Mouse (Mus musculus): ENCODE data around the gene Prr15l.

Prr15l gene

DNA sequence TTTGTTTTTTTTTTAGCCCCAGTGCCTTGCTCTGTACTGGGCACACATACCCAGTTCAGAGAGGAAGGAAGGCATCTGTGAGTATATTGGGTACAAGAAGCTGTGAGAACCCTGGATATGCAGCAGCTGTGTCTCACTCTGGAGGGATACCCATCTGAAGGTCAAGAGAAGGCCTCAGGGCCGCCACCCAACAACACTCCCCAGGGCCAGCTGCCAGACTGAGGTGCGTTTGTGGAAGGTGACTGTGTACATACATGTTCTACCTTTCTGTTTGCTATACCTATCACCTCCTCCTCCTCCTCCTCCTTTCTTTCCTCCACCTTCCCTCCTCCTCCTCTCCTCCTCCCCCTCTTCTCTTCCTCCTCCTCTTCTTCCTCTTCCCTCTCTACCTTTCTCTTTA is at the start of gene Prr15l:
TSS of gene Prr15l (plus strand) at position 17 of the 400 bp plus-strand sequence.
- DNase-seq (ENCODE audit: low spot score in 2 of 2): no peak

DNA sequence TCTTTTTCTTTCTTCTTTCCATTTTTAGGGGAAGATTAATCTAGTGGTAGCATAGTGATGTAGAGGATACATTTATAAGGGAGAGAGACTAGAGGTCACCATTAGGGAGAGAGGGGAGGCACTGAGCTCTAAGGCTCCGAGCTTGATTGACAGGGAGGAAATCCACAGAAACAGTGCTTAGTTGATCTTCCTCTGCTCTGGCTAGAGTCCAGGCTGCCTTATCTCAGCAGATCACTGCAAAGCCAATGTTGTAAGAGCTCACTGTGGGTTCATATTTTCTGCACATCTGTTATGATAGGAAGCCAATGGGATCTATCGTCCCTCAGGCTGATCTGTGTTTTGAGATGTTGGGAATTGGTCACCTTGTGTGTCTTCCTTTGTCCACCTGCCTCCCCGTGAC is 49.2 kb upstream of the Prr15l start:
- no peak for DNase-seq (ENCODE audit: low spot score in 2 of 2)

DNA sequence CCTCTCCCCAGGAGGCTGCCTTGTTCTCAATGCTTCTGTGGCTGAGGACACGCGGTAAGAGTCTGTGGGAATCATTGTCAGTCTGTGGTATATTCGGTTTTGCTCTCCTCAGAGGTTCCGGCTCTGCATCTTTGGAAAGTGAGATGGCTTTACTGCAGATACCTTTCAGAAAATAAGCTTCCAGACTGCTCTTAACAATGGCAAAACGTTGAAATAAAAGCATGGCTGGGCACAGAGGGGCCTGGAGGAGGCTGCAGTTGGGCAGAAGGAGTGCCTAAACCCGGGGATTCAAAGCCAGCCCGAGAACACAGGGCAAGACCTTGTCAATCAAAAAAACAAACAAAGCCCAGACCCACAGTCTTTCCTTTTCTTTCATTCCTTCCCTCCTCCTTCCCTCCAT is 48.5 kb upstream of the Prr15l start:
- DNase-seq (ENCODE audit: low spot score in 2 of 2): no peak

- DNase-seq (ENCODE audit: low spot score in 2 of 2): no peak
These were observed 47.6 kb upstream of the Prr15l start for GRCm38 (mm10) chr11:96880296-96880695.

DNA sequence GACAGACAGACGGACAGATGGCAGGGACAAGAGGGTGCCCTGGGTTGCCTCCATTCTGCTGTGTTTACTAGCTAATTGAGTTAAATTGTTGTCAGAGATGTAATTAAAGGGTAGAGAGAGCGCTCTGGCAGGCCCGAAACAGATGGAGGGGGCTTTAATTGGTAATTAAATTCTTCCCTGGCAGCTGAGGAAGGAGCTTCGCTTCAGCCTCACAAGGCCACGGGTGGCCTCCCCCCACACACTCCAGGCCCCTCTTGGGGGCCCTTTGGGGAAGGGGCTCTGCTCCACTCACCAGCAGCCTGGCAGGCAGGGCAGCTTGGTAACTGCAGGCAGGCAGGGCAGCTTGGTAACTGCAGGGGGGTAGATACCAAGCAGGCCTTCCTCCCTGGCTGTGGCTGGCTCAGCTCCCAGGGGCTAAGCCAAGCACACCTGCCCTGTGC is 42.0 kb upstream of the Prr15l start:
- DNase-seq (ENCODE audit: low spot score in 2 of 2): no peak

DNA sequence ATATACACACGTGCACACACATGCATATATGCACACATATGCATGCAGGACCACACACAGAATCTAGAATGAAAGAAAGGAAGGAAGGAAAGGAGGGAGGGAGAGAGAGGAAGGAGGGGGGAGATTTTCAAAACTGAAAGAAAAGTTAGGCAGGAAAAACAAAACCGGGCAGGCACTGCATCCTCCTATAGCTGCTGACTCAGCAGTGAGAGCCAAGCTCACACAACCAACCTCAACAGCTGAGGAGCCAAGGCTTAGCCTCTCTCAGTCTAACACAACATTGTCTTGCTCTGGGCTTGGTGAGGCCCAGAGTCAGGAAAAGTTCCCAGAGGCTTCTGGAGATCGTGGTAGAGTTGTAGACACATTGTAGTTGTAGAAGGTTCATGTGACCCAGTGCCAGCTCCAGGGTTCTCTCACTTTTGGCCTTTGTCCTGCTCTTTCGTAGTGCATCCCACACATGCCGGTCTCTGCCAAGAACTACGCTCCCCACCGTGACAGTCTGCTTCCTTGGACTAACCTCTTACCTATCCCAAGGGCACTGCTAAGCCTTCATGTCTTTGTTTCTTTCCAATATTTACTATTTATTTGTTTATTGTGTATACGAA is 40.9 kb upstream of the Prr15l start:
- DNase-seq (ENCODE audit: low spot score in 2 of 2): no peak

GRCm38 (mm10) chr11:96891784-96892527 is 35.9 kb upstream of the Prr15l start:
- no peak for DNase-seq (ENCODE audit: low spot score in 2 of 2)

GRCm38 (mm10) chr11:96893203-96893842 is 34.6 kb upstream of the Prr15l start:
- DNase-seq (ENCODE audit: low spot score in 2 of 2): no peak

- DNase-seq (ENCODE audit: low spot score in 2 of 2): no peak
These were observed 32.0 kb upstream of the Prr15l start for GRCm38 (mm10) chr11:96895886-96896285.

DNA sequence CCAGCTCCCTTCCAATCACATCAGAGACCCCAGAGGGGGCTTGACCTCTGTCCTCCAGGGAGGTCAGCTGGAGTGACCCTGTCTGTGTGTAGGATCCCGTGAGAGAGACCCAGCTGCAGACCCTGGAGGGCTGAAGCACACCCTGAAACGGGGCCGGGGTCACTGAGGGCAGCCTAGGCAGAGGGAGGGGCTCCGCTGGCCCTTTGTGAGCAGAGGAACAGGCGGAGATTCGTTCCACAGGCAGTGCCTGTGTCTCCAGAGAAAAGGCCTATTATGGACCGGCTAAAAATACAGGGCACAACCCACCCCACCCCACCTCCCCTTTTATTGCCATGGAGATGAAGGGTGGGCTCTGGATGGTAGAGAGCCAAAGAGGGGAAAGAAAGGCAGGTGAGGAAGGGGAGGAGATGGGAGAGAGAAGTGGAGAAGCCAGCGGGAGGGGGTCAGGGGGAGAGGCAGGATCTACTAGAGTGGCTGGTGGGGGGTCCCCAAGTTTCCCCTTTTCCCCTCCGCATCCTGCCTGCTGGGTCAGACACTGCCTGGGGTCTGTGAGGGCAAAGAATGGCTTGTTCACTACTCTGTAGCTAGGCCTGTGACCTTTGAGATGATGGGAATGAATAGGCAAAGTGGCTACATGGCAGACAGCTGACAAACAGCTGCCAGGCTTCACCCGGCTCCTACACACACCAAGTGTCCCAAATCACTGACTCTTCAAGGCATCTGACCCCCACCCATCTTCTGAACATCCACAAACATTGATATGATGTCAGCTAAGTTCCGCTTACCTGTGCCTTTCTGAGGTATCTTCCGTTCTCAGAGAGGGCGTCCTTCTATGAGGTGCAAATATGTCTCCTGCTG is 28.2 kb upstream of the Prr15l start:
- no peak for DNase-seq (ENCODE audit: low spot score in 2 of 2)

- no peak for DNase-seq (ENCODE audit: low spot score in 2 of 2)
These were observed 26.6 kb upstream of the Prr15l start for GRCm38 (mm10) chr11:96901332-96901731.

- DNase-seq (ENCODE audit: low spot score in 2 of 2): no peak
These were observed 25.0 kb upstream of the Prr15l start for GRCm38 (mm10) chr11:96902639-96903635.

DNA sequence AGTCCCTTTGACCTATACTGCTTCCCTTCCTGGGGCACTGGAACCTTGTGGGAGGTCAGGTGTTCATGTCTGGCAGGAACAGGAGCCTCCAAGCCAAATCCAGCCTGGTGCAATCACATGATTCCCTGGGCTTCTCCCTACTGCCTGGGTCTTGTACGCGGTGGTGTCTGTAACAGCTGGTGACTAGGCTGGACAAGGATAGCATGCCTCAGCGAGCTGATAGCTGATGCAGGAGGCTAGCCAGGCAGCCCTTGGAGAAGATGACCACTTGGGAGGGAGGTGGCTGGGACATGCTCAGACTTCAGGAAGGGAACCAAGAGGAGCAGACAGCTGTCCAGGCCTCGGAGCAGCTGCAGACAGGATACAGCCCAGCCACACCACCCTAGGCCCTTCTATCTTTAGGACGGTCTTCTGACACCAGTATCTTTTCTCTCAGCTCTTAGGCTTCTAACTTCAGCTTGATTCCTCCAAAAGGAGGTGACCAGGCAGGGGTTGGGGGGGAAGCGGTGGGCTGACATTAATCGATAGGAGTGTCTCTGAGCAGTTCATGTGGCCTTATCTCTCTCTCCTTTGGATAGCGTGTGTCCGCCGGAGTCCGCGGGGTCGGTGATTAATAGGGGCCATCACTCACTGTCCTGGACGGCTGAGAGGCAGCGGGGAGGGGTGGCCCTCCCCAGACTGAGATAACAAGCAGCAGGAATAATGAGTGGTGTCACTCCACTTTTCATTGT is 21.3 kb upstream of the Prr15l start:
- no peak for DNase-seq (ENCODE audit: low spot score in 2 of 2)

GRCm38 (mm10) chr11:96908594-96908993 is 19.3 kb upstream of the Prr15l start:
- no peak for DNase-seq (ENCODE audit: low spot score in 2 of 2)

DNA sequence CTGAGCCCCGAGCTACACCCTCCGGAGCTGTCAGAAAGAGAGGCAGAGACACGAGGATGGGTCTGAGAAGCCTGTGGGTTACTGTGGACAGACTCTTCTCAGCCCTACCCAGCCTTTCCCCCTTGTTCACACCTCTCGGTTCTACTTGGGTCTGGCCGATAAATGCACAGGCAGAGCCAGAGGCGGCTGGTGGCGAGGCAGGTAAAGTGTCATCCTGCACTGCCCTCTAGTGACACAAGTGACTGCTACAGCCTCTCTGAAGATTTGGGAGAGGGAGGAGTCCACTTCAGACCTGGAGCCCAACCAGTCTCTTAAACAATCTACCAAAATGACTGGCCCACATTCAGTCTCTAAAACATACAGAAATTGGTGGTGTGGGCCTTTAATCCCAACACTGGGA is 17.9 kb upstream of the Prr15l start:
- peak; percentile 57 to 61 for DNase-seq (ENCODE audit: low spot score in 2 of 2)

DNA sequence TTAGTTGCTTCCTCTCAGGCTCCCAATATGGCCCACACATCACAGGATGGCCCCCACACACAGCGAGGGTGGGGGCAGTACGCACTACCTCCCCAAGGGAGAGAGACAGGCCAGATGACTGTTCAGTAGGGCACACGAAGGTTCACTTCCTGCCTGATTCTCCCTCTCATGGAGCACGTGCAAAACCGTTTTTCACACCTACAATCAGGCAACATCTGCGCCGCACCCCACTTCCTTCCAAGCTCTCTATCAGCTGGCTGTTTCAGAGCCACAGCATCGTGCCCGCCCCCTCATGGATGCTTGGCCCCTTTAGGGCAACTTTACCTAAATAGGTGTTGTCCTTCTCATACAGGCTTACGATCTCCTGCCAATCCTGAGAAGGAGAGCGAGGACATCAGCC is 15.2 kb upstream of the Prr15l start:
- DNase-seq (ENCODE audit: low spot score in 2 of 2): peak in 1 of 2 experiments; percentile 38

GRCm38 (mm10) chr11:96916044-96916884 is 11.6 kb upstream of the Prr15l start, which contains the start of gene Cdk5rap3:
Cdk5rap3 (minus strand) TSS chr11:96916496.
- peak; percentile 99 for DNase-seq (ENCODE audit: low spot score in 2 of 2)

- DNase-seq (ENCODE audit: low spot score in 2 of 2): no peak
These were observed 11.0 kb upstream of the Prr15l start for GRCm38 (mm10) chr11:96916885-96917396.

DNA sequence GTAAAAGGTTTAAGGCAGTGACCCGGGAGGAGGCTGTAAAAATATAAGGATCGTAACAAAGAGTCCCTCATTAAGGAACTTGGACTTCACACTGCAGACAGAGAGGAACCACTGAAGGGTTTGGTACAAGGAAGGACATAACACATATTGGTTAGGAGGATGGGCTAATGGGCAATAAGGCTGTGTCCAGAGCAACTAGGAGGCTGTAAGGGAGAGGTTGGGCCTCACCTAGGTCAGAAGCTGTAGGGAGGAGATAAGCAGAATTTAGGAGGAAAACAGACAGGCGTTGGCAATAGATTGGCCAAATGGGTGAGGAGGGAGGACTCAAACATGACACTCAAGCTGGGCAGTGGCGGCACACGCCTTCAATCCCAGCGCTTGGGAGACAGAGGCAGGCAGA is 10.5 kb upstream of the Prr15l start:
- DNase-seq (ENCODE audit: low spot score in 2 of 2): peak; percentile 48 to 68

Measured in spleen, postnatal 36 days (tissue).